Mouse (Mus musculus) embryonic fibroblast, embryonic 13.5 days (primary cell): ENCODE results near the gene Eps15l1.

ENCODE experiments used
- CTCF ChIP-seq: IDR thresholded peaks from 2 replicates; pipeline ENCODE4 v1.5.1; 2011; ENCODE audit warnings: mild to moderate bottlenecking, control low read depth, low read length, moderate library complexity, borderline replicate concordance; ENCODE audit not compliant: insufficient read depth
- POLR2A ChIP-seq: IDR thresholded peaks from 2 replicates; pipeline ENCODE4 v1.6.1; 2011; ENCODE audit warnings: low read depth, mild to moderate bottlenecking, control low read depth, low read length, moderate library complexity

GRCm38 (mm10) chr8:72318801-72319322 lies 102.4 kb downstream of the Eps15l1 start, which contains the start of gene Klf2:
- TF ChIP-seq POLR2A = peak; percentile 100
- TF ChIP-seq CTCF = no peak
